Mouse (Mus musculus): ENCODE results near the gene Lmo1. TPM values are rescaled to one million over a fixed set of nuclear protein-coding genes. Genes with fewer than 3 reads are reported as not detected.

Gene Lmo1
- polyA plus RNA-seq (2021), result 10.7 TPM

DNA sequence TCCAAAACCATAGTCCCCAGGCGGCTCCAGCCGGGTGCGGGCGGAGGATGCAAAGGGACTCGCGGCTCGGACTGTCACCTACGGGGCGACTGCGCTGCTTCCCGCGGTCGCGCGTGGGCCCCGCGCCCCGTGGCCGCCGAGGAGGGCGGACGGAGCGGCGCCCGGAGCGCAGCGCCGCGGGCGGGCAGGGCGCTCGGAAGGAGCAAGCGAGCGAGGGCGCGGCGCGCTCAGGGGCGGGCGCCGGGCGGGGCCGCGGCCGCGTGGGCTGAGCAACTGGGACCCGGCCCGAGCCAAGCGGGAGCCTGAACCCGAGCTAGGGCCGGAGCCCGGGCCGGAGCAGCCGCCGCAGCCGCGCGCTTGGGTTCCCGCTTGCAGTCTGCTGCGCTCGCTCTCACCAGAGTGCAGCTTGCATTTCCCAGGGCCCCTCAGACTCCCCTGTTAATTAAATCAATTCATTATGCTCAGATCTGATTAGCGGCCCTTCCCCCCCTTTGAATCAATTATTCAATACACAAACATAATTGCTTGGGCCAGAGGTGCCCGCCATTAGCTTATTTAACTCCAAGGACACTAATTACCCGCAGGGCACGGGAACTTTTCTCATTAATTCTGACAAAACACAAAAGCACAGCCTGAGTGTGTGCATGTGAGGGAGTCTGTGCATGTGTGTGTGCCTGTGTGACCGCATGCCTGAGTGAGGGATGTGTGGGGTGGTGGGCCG, at the start of gene Lmo1:
Gene Lmo1 (minus strand): TSS at position 259 of the 721 bp plus-strand sequence.
- ChIA-PET POLR2A (interaction anchor here (0.7 to 0.8 kb wide), 3 partner anchors 8 to 35 kb away, joined by 3 to 4 read pairs (median 3); no protein-coding TSS in a partner anchor), CTCF (interaction anchor here (19.5 kb wide), 1 partner anchor 27 kb away, joined by 255 read pairs; no protein-coding TSS in a partner anchor)
- no peak for TF ChIP-seq CTCF (IDR thresholded peaks at IDR 0.05)
- ATAC-seq, result peak; percentile 57
- DNase-seq (ENCODE audit: low read depth, low spot score), result no peak
- peaks cover 8% of the 10 kb centered on the region for H3K27me3 ChIP-seq
- in situ Hi-C loops (cut with MboI; ENCODE audit: low pct_unique_long_range_greater_than_20kb), result loop anchor here (5.0 to 25.0 kb wide), 4 partner anchors 38 to 537 kb away; partner anchors contain the start of genes Akip1, BC051019 and St5

GRCm38 (mm10) chr7:109221716-109222110, 46.7 kb upstream of the Lmo1 start:
- in situ Hi-C loops (cut with MboI; ENCODE audit: low pct_unique_long_range_greater_than_20kb), result loop anchor here (10.0 kb wide), 1 partner anchor 87 kb away; no protein-coding TSS in a partner anchor
- TF ChIP-seq CTCF (IDR thresholded peaks at IDR 0.05), result no peak
- ATAC-seq, result no peak
- ChIA-PET POLR2A (interaction anchor here (0.6 kb wide), 1 partner anchor 17 kb away, joined by 3 read pairs; no protein-coding TSS in a partner anchor), CTCF (no interaction called here)
- H3K27me3 ChIP-seq, result no peaks in the 10 kb centered on the region
- DNase-seq (ENCODE audit: low read depth, low spot score), result no peak

DNA sequence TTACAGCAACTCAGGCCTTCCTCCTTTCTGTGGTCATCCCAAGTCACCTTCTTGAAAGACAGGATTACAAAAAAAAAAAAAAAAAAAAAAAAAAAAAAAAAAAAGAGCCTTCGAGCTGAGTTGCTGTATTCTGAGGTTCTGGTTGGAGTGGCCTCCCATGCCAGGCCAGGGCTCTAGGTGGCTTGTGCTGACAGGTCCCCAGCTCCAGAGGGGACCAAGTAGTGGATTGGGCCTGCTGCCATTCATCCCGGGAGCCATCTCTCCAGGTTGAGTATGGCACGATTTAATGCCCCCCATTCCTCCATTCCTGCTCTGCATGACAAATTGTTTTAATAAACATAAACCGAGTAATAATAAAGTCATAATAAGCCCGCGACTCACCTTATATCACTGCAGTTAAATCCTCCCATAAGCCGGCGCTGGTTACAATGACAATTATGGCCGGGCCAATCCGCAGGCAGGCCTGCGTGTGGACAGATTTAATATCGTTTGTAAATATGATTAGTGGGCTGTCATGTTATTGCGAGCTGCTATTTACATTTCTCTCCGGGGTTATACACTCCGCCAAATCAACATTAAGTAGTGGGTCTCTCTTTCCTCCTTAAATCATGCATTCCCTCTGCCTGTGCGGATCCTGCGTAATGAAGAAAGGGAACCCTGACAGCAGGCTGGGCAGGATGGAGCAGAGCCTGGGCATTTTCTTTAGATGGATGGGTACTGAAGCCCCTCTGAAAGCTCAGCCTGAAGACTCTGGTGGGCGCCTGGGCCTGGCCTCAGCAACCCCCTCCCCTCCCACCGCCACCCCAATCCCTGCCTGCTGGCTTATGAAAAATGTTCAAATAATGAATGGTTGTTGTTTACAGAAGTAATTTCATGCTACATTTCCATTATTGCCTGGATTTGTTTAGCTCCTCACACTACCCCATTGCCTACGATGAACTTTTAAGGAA, 46.0 kb upstream of the Lmo1 start:
- ChIA-PET POLR2A (interaction anchor here (0.6 kb wide), 2 partner anchors 18 to 33 kb away, joined by 3 to 4 read pairs; no protein-coding TSS in a partner anchor), CTCF (interaction anchor here (0.7 to 1.2 kb wide), 3 partner anchors 62 to 204 kb away, joined by 3 to 4 read pairs (median 3); no protein-coding TSS in a partner anchor)
- in situ Hi-C loops (cut with MboI; ENCODE audit: low pct_unique_long_range_greater_than_20kb), result loop anchor here (10.0 kb wide), 1 partner anchor 86 kb away; no protein-coding TSS in a partner anchor
- no peak for DNase-seq (ENCODE audit: low read depth, low spot score)
- TF ChIP-seq CTCF (IDR thresholded peaks at IDR 0.05), result no peak
- H3K27me3 ChIP-seq, result no peaks in the 10 kb centered on the region
- ATAC-seq, result no peak

- CTCF ChIA-PET, result interaction anchor here (0.7 to 1.2 kb wide), 4 partner anchors 50 to 205 kb away, joined by 3 to 4 read pairs (median 3); no protein-coding TSS in a partner anchor
- H3K27me3 ChIP-seq, result no peaks in the 10 kb centered on the region
- ATAC-seq, result peak; percentile 55
- in situ Hi-C loops (cut with MboI; ENCODE audit: low pct_unique_long_range_greater_than_20kb), result loop anchor here (10.0 kb wide), 1 partner anchor 85 kb away; no protein-coding TSS in a partner anchor
- no peak for TF ChIP-seq CTCF (IDR thresholded peaks at IDR 0.05)
- peak; percentile 9 for DNase-seq (ENCODE audit: low read depth, low spot score)
- POLR2A ChIA-PET, result no interaction called here
These were observed 45.0 kb upstream of the Lmo1 start for GRCm38 (mm10) chr7:109220026-109220425.

- in situ Hi-C loops (cut with MboI; ENCODE audit: low pct_unique_long_range_greater_than_20kb), result no loop called here
- DNase-seq (ENCODE audit: low read depth, low spot score) (no peak), ATAC-seq (no peak)
- ChIA-PET CTCF (interaction anchor here (1.0 to 2.2 kb wide), 5 partner anchors 17 to 206 kb away, joined by 3 to 9 read pairs (median 7); no protein-coding TSS in a partner anchor), POLR2A (no interaction called here)
- no peaks in the 10 kb centered on the region for H3K27me3 ChIP-seq
- TF ChIP-seq CTCF (IDR thresholded peaks at IDR 0.05), result no peak
These were observed 43.9 kb upstream of the Lmo1 start for GRCm38 (mm10) chr7:109218977-109219271.

DNA sequence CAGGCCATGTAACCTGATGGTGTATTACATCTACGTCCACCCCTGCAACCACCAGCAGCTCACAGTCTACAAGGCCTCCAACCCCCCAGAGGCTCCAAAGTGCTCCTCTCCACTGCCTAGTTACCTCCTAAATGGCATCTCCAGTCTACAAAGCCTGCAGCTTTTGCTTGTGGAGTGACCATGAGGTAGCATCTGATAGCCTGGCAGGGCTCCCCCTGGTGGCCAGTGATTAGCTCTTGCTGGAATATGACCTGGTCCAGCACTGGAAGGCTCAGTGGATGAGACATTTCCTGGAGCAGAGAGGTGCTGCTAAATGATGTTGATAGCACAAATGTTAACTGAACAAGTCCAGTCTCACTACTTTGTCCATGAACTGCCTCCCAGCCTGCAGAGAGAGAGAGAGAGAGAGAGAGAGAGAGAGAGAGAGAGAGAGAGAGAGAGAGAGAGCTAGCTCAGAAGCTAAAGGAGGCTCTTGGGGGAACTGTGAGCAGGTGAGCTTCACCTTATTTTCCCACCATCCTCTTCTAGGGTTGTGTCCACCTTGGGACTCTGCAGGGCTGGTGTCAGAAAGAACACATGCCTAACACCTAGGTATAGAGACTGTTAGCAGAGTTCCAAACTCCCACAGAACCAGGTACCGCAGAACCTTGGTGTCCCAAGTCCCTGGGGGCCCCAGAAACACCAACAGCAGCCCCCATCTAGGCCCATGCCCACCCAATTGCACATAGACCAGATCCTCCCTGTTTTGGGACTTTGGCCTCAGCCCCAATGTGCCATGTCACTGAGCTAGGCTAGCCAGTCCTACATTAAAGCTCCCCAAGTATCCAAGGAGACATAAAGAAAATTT, 43.3 kb upstream of the Lmo1 start:
- ATAC-seq (no peak), DNase-seq (ENCODE audit: low read depth, low spot score) (peak; percentile 10)
- in situ Hi-C loops (cut with MboI; ENCODE audit: low pct_unique_long_range_greater_than_20kb), result no loop called here
- TF ChIP-seq CTCF (IDR thresholded peaks at IDR 0.05), result peak; percentile 83
- peaks cover under 1% of the 10 kb centered on the region for H3K27me3 ChIP-seq
- POLR2A ChIA-PET, result no interaction called here
- CTCF ChIA-PET, result interaction anchor here (0.6 to 2.2 kb wide), 11 partner anchors 18 to 207 kb away, joined by 3 to 9 read pairs (median 3); no protein-coding TSS in a partner anchor

GRCm38 (mm10) chr7:109209804-109210203, 34.8 kb upstream of the Lmo1 start:
- CTCF ChIA-PET, result interaction anchor here (1.8 kb wide), 1 partner anchor 10 kb away, joined by 8 read pairs; no protein-coding TSS in a partner anchor
- DNase-seq (ENCODE audit: low read depth, low spot score) (no peak), ATAC-seq (no peak)
- POLR2A ChIA-PET, result no interaction called here
- peaks cover 6% of the 10 kb centered on the region for H3K27me3 ChIP-seq
- TF ChIP-seq CTCF (IDR thresholded peaks at IDR 0.05), result no peak
- in situ Hi-C loops (cut with MboI; ENCODE audit: low pct_unique_long_range_greater_than_20kb), result no loop called here

DNA sequence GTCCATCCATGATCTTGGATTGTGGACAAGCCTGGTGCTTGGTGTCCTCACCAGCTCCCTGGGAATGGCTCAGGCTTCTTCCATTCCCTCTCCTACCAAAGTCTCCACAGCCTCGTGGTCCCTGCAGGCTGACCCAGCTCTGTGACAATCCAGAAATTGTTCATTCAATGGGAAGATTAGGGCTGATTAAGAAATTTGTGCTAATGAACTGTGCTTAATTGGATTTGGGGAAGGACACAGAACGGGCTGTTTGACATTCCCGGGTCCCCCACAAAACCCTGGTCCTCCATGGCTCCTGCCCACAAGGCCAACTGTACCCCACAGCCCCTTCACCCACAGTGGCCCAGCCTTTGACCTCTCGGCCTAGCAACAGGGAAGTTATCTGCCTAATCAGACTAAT, 32.8 kb upstream of the Lmo1 start:
- in situ Hi-C loops (cut with MboI; ENCODE audit: low pct_unique_long_range_greater_than_20kb), result no loop called here
- no peak for ATAC-seq
- DNase-seq (ENCODE audit: low read depth, low spot score), result no peak
- ChIA-PET POLR2A (no interaction called here), CTCF (interaction anchor here (1.2 kb wide), 1 partner anchor 68 kb away, joined by 3 read pairs; no protein-coding TSS in a partner anchor)
- peaks cover under 1% of the 10 kb centered on the region for H3K27me3 ChIP-seq
- no peak for TF ChIP-seq CTCF (IDR thresholded peaks at IDR 0.05)

- no peak for TF ChIP-seq CTCF (IDR thresholded peaks at IDR 0.05)
- in situ Hi-C loops (cut with MboI; ENCODE audit: low pct_unique_long_range_greater_than_20kb), result no loop called here
- ChIA-PET POLR2A (no interaction called here), CTCF (no interaction called here)
- ATAC-seq (no peak), DNase-seq (ENCODE audit: low read depth, low spot score) (no peak)
- H3K27me3 ChIP-seq, result no peaks in the 10 kb centered on the region
These were observed 31.4 kb upstream of the Lmo1 start for GRCm38 (mm10) chr7:109206358-109206757.
